Mouse (Mus musculus) T-helper 1 cell (primary cell): Measurements from ENCODE around the gene Vsig10l.

Experiments used
- in situ Hi-C: fragments of 300-600 bp; cut with MboI, MseI; formaldehyde crosslinking; loops from one replicate; pipeline ENCODE4 v1.15.1; 2025; ENCODE audit warnings: high pct_unique_total_duplicates

The Vsig10l gene

GRCm38 (mm10) chr7:43518341-43518740 is 55.4 kb downstream of the Vsig10l start:
- in situ Hi-C loops, result no loop called here
